Mouse (Mus musculus) liver, embryonic 13.5 days (tissue): Measurements from ENCODE around the gene Btbd9. TPM values are rescaled to one million over a fixed set of nuclear protein-coding genes. Genes with fewer than 3 reads are reported as not detected.

Experiments
- ATAC-seq: fragments of 200-750 bp; cut with Nextera tagmentation; 2 replicates; pipeline ENCODE4 v1.8.0; 2017; ENCODE audit warnings: low read depth, mild to moderate bottlenecking, moderate number of reproducible peaks, moderate library complexity
- DNase-seq: peaks from one replicate; pipeline ENCODE4 v3.0.0; 2022
- H3K27ac ChIP-seq: fragments of 300-500 bp; sonication (generic); 2 replicates; pipeline ENCODE4 v1.5.1; 2015; ENCODE audit warnings: moderate library complexity, mild to moderate bottlenecking, inconsistent platforms
- H3K27me3 ChIP-seq: fragments of 300-500 bp; sonication (generic); 2 replicates; pipeline ENCODE4 v1.6.1; 2015; ENCODE audit warnings: mild to moderate bottlenecking, inconsistent platforms
- H3K36me3 ChIP-seq: fragments of 300-500 bp; sonication (generic); 2 replicates; pipeline ENCODE4 v1.6.1; 2015; ENCODE audit warnings: mild to moderate bottlenecking, inconsistent platforms
- H3K4me1 ChIP-seq: fragments of 300-500 bp; sonication (generic); replicated peaks from 2 replicates; pipeline ENCODE4 v1.6.1; 2015; ENCODE audit warnings: inconsistent platforms
- H3K4me2 ChIP-seq: fragments of 300-500 bp; sonication (generic); 2 replicates; pipeline ENCODE4 v1.6.1; 2015; ENCODE audit warnings: inconsistent platforms, mild to moderate bottlenecking, moderate library complexity
- H3K4me3 ChIP-seq: fragments of 300-500 bp; sonication (generic); replicated peaks from 2 replicates; pipeline ENCODE4 v1.5.1; 2015; ENCODE audit warnings: mild to moderate bottlenecking, inconsistent platforms
- H3K9ac ChIP-seq: fragments of 300-500 bp; sonication (generic); 2 replicates; pipeline ENCODE4 v1.6.1; 2015; ENCODE audit warnings: mild to moderate bottlenecking, inconsistent platforms
- H3K9me3 ChIP-seq: fragments of 300-500 bp; sonication (generic); replicated peaks from 2 replicates; pipeline ENCODE4 v1.6.1; 2016; ENCODE audit warnings: inconsistent platforms
- WGBS: fragments of 180-500 bp; shearing (Covaris S2); methylation state at CpG from one replicate; pipeline ENCODE4 v1.1.7; 2015; ENCODE audit not compliant: insufficient replicate concordance; 5-methylcytosine and 5-hydroxymethylcytosine counted together
- polyA plus RNA-seq: library from polyadenylated mRNA; unstranded; fragments of >200 nt; fragmentation: Nextera tagmentation; extraction: Ambion mirVana; gene quantifications from 2 replicates; pipeline ENCODE4 v1.2.1, GENCODE M21; 2015

The Btbd9 gene
- polyA plus RNA-seq, 1 experiment from 2014 or later = 14.5 TPM

- Histone ChIP-seq H3K9ac (no peak overlapping the region), H3K27ac (no peak overlapping the region), H3K4me1 (no peaks in the 10 kb centered on the region), H3K36me3 (peaks cover 3% of the 10 kb centered on the region), H3K4me3 (no peak overlapping the region), H3K9me3 (no peaks in the 10 kb centered on the region), H3K27me3 (no peaks in the 10 kb centered on the region), H3K4me2 (no peak overlapping the region)
- DNase-seq (no peak), ATAC-seq (no peak)
- WGBS = 58% methylated on average over 11 of the region's 11 CpGs
Observed at GRCm38 (mm10) chr17:30269136-30270063, 306.9 kb downstream of the Btbd9 start.

DNA sequence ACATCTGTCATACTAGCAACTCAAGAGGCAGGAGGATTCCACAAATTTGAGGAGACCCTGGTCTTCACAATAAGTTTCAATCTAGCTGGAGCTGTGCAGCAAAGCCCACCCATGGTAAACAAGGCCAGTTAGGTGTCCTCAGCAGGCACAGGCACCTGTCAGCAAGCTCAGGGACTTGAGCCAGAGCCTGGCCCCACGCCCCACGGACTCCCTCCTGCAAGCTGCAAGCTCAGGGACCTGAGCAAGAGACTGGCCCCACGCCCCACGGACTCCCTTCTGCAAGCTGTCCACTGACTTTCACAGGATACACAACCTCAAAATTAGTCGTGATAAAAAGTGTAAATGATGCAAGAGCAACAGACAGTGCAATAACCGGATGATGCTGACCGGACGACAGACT is 307.8 kb downstream of the Btbd9 start:
- Histone ChIP-seq H3K4me2 (no peak overlapping the region), H3K9me3 (no peaks in the 10 kb centered on the region), H3K36me3 (no peaks in the 10 kb centered on the region), H3K27me3 (no peaks in the 10 kb centered on the region), H3K4me3 (no peak overlapping the region), H3K4me1 (no peaks in the 10 kb centered on the region), H3K9ac (no peak overlapping the region), H3K27ac (no peak overlapping the region)
- 76% methylated on average over 8 of the region's 8 CpGs for WGBS
- ATAC-seq (no peak), DNase-seq (no peak)

DNA sequence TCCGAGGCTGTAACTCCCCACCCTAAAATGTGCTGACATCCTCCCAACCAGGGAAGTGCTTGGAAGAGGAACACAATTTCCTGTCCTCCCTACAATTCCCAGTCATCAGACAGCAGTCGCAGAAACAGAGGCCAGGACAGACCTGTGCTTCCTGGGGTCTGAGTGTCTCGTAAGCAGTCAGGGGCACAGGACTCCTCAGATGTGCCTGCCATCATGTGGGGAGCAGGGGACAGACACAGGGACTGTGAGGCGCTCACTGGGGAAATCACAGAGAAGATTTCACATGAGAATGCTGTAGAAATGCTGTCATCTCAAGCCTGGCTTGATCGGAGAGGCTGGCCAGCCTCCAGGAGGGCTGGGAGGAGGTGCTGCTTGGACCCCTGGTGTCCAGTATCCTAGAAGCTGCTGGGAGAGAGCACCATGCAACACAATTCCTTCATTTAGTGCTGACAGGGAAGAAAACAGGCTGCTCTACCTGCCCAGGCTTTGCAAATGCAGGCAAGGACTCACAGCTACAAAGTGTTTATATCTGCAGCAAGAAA is 308.8 kb downstream of the Btbd9 start:
- Histone ChIP-seq H3K9me3 (no peaks in the 10 kb centered on the region), H3K4me3 (no peak overlapping the region), H3K27me3 (no peaks in the 10 kb centered on the region), H3K9ac (no peak overlapping the region), H3K36me3 (no peaks in the 10 kb centered on the region), H3K4me1 (0 out of 2 replicates have a peak, but pooled peaks cover 2% of the 10 kb centered on the region), H3K4me2 (no peak overlapping the region), H3K27ac (no peak overlapping the region)
- 73% methylated on average over 5 of the region's 5 CpGs for whole genome bisulfite sequencing
- ATAC-seq = no peak
- DNase-seq = no peak

DNA sequence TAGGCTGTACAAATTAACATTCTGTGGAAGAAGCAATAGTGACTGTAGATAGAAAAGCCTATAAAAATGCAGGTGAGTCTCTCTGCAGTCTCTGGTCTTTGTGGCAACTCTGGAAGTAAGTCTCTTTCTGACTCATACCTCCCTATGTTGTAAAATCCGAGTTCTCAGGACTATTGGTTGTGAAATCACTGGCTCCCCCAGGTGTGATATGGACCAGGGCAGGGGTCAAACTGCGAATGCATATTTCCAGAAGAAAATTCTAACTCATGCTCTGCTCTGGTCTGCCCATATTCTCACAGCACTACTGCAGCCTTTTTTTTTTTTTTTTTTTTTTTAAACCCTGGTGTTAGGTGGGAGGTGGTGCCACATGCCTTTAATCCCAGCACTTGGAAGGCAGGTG is 312.8 kb downstream of the Btbd9 start:
- Histone ChIP-seq H3K27ac (no peak overlapping the region), H3K4me3 (no peak overlapping the region), H3K4me1 (peaks cover 5% of the 10 kb centered on the region; the same call in 1 of the 2 replicates), H3K27me3 (no peaks in the 10 kb centered on the region), H3K36me3 (no peaks in the 10 kb centered on the region), H3K4me2 (no peak overlapping the region), H3K9me3 (no peaks in the 10 kb centered on the region), H3K9ac (no peak overlapping the region)
- no peak for DNase-seq
- 54% methylated on average over 2 of the region's 2 CpGs for WGBS
- ATAC-seq = no peak

GRCm38 (mm10) chr17:30262943-30263342 is 313.3 kb downstream of the Btbd9 start:
- Histone ChIP-seq H3K9ac (no peak overlapping the region), H3K4me2 (no peak overlapping the region), H3K36me3 (no peaks in the 10 kb centered on the region), H3K27ac (no peak overlapping the region), H3K4me3 (no peak overlapping the region), H3K27me3 (no peaks in the 10 kb centered on the region), H3K9me3 (no peaks in the 10 kb centered on the region), H3K4me1 (peaks cover 5% of the 10 kb centered on the region; the same call in 1 of the 2 replicates)
- WGBS = 80% methylated on average over 6 of the region's 6 CpGs
- ATAC-seq = no peak
- DNase-seq = no peak

- Histone ChIP-seq H3K9me3 (no peaks in the 10 kb centered on the region), H3K36me3 (no peaks in the 10 kb centered on the region), H3K4me2 (no peak overlapping the region), H3K27ac (no peak overlapping the region), H3K9ac (no peak overlapping the region), H3K4me3 (no peak overlapping the region), H3K4me1 (peaks cover 5% of the 10 kb centered on the region; the same call in 1 of the 2 replicates), H3K27me3 (no peaks in the 10 kb centered on the region)
- whole genome bisulfite sequencing = 67% methylated on average over 4 of the region's 4 CpGs
- no peak for ATAC-seq
- no peak for DNase-seq
Observed at GRCm38 (mm10) chr17:30262440-30262839, 313.8 kb downstream of the Btbd9 start.

GRCm38 (mm10) chr17:30261983-30262340 is 314.3 kb downstream of the Btbd9 start:
- Histone ChIP-seq H3K9ac (no peak overlapping the region), H3K9me3 (no peaks in the 10 kb centered on the region), H3K27me3 (no peaks in the 10 kb centered on the region), H3K4me1 (peaks cover 5% of the 10 kb centered on the region; the same call in 1 of the 2 replicates), H3K4me2 (no peak overlapping the region), H3K27ac (no peak overlapping the region), H3K36me3 (no peaks in the 10 kb centered on the region), H3K4me3 (no peak overlapping the region)
- WGBS = 65% methylated on average over 3 of the region's 3 CpGs
- ATAC-seq (no peak), DNase-seq (no peak)

GRCm38 (mm10) chr17:30261307-30261982 is 314.8 kb downstream of the Btbd9 start:
- 59% methylated on average over 10 of the region's 10 CpGs for WGBS
- DNase-seq = no peak
- ATAC-seq = no peak
- H3K27me3 ChIP-seq = no peaks in the 10 kb centered on the region
- H3K4me3 ChIP-seq = no peak overlapping the region
- peaks cover 5% of the 10 kb centered on the region; the same call in 1 of the 2 replicates for H3K4me1 ChIP-seq
- no peak overlapping the region for H3K9ac ChIP-seq
- H3K27ac ChIP-seq = no peak overlapping the region
- no peaks in the 10 kb centered on the region for H3K9me3 ChIP-seq
- no peaks in the 10 kb centered on the region for H3K36me3 ChIP-seq
- H3K4me2 ChIP-seq = no peak overlapping the region

- Histone ChIP-seq H3K27ac (no peak overlapping the region), H3K4me2 (no peak overlapping the region), H3K27me3 (no peaks in the 10 kb centered on the region), H3K4me3 (no peak overlapping the region), H3K4me1 (peaks cover 5% of the 10 kb centered on the region; the same call in 1 of the 2 replicates), H3K36me3 (no peaks in the 10 kb centered on the region), H3K9me3 (no peaks in the 10 kb centered on the region), H3K9ac (no peak overlapping the region)
- ATAC-seq = no peak
- no peak for DNase-seq
- 68% methylated on average over 6 of the region's 6 CpGs for WGBS
Observed at GRCm38 (mm10) chr17:30260641-30261306, 315.5 kb downstream of the Btbd9 start.

DNA sequence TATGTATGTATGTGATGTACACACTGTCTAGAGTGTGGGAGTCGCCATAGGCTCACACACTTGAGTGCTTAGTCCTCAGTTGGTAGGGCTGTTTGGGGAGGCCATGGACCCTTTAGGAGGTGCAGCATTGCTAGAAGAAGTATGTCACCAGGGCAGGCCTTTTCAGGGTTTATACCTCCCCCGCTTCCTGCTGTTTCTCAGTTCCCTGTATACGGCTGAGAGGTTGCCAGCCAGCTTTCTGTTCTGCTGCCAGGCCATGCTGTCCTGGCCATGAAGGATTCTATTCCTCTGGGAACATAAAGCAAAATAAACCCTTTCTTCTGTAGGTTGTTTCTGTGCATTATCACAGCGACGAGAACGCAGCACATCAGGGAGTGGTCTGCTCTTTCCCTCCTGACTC is 316.4 kb downstream of the Btbd9 start:
- Histone ChIP-seq H3K4me2 (no peak overlapping the region), H3K4me1 (peaks cover 5% of the 10 kb centered on the region; the same call in 1 of the 2 replicates), H3K4me3 (no peak overlapping the region), H3K9ac (no peak overlapping the region), H3K27ac (no peak overlapping the region), H3K36me3 (no peaks in the 10 kb centered on the region), H3K9me3 (no peaks in the 10 kb centered on the region), H3K27me3 (no peaks in the 10 kb centered on the region)
- ATAC-seq (no peak), DNase-seq (no peak)
- 64% methylated on average over 6 of the region's 6 CpGs for WGBS

- 52% methylated on average over 4 of the region's 4 CpGs for whole genome bisulfite sequencing
- H3K9ac ChIP-seq = no peak overlapping the region
- H3K4me3 ChIP-seq = no peak overlapping the region
- no peak for DNase-seq
- H3K27ac ChIP-seq = no peak overlapping the region
- peaks cover 5% of the 10 kb centered on the region; the same call in 1 of the 2 replicates for H3K4me1 ChIP-seq
- no peaks in the 10 kb centered on the region for H3K9me3 ChIP-seq
- no peaks in the 10 kb centered on the region for H3K36me3 ChIP-seq
- no peaks in the 10 kb centered on the region for H3K27me3 ChIP-seq
- H3K4me2 ChIP-seq = no peak overlapping the region
- no peak for ATAC-seq
Observed at GRCm38 (mm10) chr17:30258480-30258879, 317.8 kb downstream of the Btbd9 start.
